Mouse (Mus musculus) gastrocnemius, postnatal 36 days (tissue): ENCODE measurements around the gene Abcf2. TPM values are rescaled to one million over a fixed set of nuclear protein-coding genes. Genes with fewer than 3 reads are reported as not detected.
A peak's percentile ranks its signal among the peaks of the same experiment; 100 is the strongest.

Experiments used
- DNase-seq, 2 experiments: peaks; one replicate each; pipeline ENCODE4 v3.0.0; 2022
- intact Hi-C: fragments of 180-260 bp; cut with DNase I; formaldehyde crosslinking; loops from one replicate; pipeline ENCODE4 v1.15.1; 2025
- long read RNA-seq, 2 experiments: library from polyadenylated mRNA; stranded (forward); transcript quantifications; one replicate each; pipeline ENCODE4 v2.0.0; 2021
- total RNA-seq, 2 experiments: library from RNA; stranded (reverse); gene quantifications; 2 replicates each; pipeline ENCODE4 v1.2.3; 2021

Gene Abcf2
- total RNA-seq, result 100 to 1,000 TPM in 1 of 2 experiments, 10 to 100 TPM in 1; 94.7 to 104 TPM
- long read RNA-seq, experiment 1, transcript Abcf2-201 (14 exons, 2,569 nt), result major isoform, 116 of 154 reads
- long read RNA-seq, experiment 1, partial matches to known transcripts, result 17 of 154 reads
- long read RNA-seq, experiment 1, other reads (novel, unspliced or antisense), result 21 of 154 reads
- long read RNA-seq, experiment 2, transcript Abcf2-201 (14 exons, 2,569 nt), result major isoform, 141 of 174 reads
- long read RNA-seq, experiment 2, partial matches to known transcripts, result 9 of 174 reads
- long read RNA-seq, experiment 2, other reads (novel, unspliced or antisense), result 24 of 174 reads

- intact Hi-C loops, result loop anchor here (5.0 kb wide), 1 partner anchor 35 kb away; the partner anchor contains the start of gene Asb10
- DNase-seq, result peak; percentile 99 to 100
Observed at GRCm38 (mm10) chr5:24577183-24577929, at the start of gene Abcf2. Gene Abcf2, minus strand, starts transcription at chr5:24577467.

- no peak for DNase-seq
- intact Hi-C loops, result no loop called here
Observed at GRCm38 (mm10) chr5:24624822-24625120, 47.5 kb upstream of the Abcf2 start.

GRCm38 (mm10) chr5:24623986-24624821 is 46.9 kb upstream of the Abcf2 start, which contains the start of gene Smarcd3:
Gene Smarcd3, minus strand, starts transcription at chr5:24624411.
- intact Hi-C loops, result no loop called here
- no peak for DNase-seq

GRCm38 (mm10) chr5:24623041-24623985 is 46.0 kb upstream of the Abcf2 start:
- DNase-seq, result no peak
- intact Hi-C loops, result no loop called here

- intact Hi-C loops, result no loop called here
Observed at GRCm38 (mm10) chr5:24622386-24623040, 45.2 kb upstream of the Abcf2 start.

GRCm38 (mm10) chr5:24620626-24621025 is 43.4 kb upstream of the Abcf2 start:
- intact Hi-C loops, result no loop called here
- no peak for DNase-seq

More at GRCm38 (mm10) chr5:24622386-24623040, 45.2 kb upstream of the Abcf2 start:
- no peak for DNase-seq

GRCm38 (mm10) chr5:24620116-24620515 is 42.8 kb upstream of the Abcf2 start:
- intact Hi-C loops, result no loop called here
- no peak for DNase-seq

- intact Hi-C loops, result no loop called here
- DNase-seq, result no peak
Observed at GRCm38 (mm10) chr5:24618921-24619320, 41.7 kb upstream of the Abcf2 start.

- intact Hi-C loops, result no loop called here
Observed at GRCm38 (mm10) chr5:24615097-24615496, 37.8 kb upstream of the Abcf2 start.

GRCm38 (mm10) chr5:24612302-24612649 is 35.0 kb upstream of the Abcf2 start:
- intact Hi-C loops, result no loop called here
- no peak for DNase-seq

More at GRCm38 (mm10) chr5:24615097-24615496, 37.8 kb upstream of the Abcf2 start:
- no peak for DNase-seq

- intact Hi-C loops, result no loop called here
- DNase-seq, result no peak
Observed at GRCm38 (mm10) chr5:24611366-24612301, 34.4 kb upstream of the Abcf2 start.

GRCm38 (mm10) chr5:24609388-24609787 is 32.1 kb upstream of the Abcf2 start:
- intact Hi-C loops, result loop anchor here (5.0 kb wide), 1 partner anchor 43 kb away; no protein-coding TSS in a partner anchor
- DNase-seq, result no peak

- no peak for DNase-seq
- intact Hi-C loops, result loop anchor here (5.0 kb wide), 1 partner anchor 46 kb away; no protein-coding TSS in a partner anchor
Observed at GRCm38 (mm10) chr5:24605980-24606665, 28.9 kb upstream of the Abcf2 start.

- DNase-seq, result no peak
- intact Hi-C loops, result loop anchor here (5.0 kb wide), 1 partner anchor 47 kb away; no protein-coding TSS in a partner anchor
Observed at GRCm38 (mm10) chr5:24605321-24605979, 28.2 kb upstream of the Abcf2 start.

GRCm38 (mm10) chr5:24604656-24605100 is 27.4 kb upstream of the Abcf2 start:
- peak; percentile 86 to 93 for DNase-seq
- intact Hi-C loops, result loop anchor here (5.0 kb wide), 1 partner anchor 48 kb away; no protein-coding TSS in a partner anchor

GRCm38 (mm10) chr5:24604080-24604655 is 26.9 kb upstream of the Abcf2 start:
- no peak for DNase-seq
- intact Hi-C loops, result no loop called here
